Mouse (Mus musculus) CD4-positive naive resting alpha-beta T cell, adult 76 days (primary cell): ENCODE measurements around the gene Rap1gap2. TPM values are rescaled to one million over a fixed set of nuclear protein-coding genes. Genes with fewer than 3 reads are reported as not detected.

ENCODE experiments used
- total RNA-seq: library from RNA; stranded (reverse); gene quantifications from one replicate; pipeline ENCODE4 v1.2.4, GENCODE M21; 2023

Gene Rap1gap2
- total RNA-seq: 4.7 TPM

DNA sequence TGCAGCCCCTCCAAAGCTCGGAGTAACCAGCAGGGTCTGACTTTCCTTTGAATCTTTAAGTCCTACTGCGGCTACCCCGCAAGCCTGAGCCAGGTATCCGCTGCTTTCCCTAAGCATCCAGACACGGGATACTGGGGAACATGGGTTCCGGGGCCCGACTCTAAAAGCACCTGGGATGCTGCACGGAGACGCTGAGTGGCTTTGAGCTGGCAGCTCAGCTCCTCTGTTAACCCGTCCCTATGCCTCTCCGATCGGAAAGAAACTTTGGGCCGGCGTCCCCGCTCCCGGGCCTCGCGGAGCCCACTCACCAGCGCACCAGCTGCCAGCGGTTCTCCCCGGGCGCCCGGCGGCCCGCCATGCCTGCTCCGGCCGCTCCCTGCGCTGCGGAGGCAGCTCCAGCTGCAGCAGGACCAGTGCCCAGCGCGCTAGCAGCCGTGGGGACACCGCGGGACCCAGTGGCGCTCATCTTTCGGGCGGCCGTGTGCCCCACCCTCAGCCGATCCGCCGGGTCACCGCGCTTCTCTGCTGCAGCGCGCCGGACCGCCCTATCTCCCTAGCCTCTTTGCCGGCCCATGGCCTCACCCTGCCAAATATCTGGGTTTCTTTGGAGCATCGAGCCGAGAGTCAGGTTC is at the start of gene Rap1gap2:
Gene Rap1gap2 (minus strand): TSS at position 371 of the 632 bp plus-strand sequence.

DNA sequence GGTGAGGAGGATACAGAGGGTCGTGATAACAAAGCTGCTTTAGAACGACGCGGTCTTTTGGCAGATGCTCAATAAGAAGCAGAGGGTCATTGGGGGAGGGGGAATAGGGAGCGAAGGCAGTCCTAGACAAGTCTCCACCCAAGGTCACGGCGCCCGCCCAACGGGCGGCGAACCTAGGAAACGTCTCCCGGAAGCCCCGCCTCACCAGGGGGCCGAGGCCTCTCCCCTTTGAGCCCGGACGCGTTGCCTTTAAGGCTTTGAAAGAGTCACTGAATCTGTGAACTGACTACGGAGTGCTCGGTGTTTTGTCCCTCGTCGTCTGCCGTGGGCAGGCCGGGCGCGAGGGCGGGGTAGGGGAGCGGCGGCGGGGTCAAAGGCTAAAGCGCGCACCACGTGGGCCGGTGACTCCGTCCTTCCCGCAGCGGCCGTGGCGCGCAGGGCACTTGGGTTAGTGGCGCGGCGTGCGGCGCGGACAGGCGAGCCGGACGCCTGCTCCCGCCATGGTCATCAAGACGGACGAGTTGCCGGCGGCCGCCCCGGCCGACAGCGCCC is 38.5 kb upstream of the Rap1gap2 start, which contains the start of gene Cluh:
Gene Cluh (plus strand): TSS at position 401 of the 552 bp plus-strand sequence.

DNA sequence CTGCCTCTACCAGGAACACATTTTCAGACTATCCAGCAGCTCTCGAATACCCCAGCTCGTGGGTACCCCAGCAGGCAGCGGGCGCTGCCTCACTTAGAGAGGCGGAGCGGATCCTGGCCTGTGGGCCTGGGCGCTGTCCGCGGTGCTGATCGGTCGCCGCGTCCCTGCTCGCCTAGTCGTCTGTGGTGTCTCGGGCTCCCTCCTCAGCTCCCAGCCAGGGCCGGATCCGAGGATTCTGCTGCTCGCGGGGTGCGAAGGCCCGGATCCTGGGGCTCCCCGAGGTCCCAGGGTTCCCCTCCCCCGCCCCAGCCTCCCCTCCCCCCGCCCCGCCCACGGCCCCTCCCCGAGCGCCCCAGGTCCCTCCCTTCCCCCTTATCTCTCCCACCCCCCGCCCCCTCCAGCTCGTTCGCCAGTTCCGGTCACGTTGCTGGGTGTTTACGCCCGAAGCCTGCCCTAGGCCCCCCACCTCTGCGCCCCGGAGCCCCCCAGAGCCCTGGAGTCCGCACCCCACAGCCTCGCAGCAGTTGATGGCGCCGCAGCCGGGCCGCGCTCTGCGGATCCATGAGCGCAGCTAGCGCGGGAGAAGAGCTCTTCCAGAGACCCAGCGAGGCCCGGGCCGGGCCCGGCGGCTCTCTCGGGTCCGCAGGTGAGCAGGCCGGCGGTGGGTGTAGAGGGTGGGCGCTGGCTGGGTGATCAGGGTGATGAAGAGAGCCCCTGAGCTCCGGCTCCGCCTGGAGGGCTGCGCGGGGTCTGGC is 8.7 kb upstream of the Rap1gap2 start, which contains the start of gene Ccdc92b:
Gene Ccdc92b (plus strand): TSS at position 405 of the 755 bp plus-strand sequence.

GRCm38 (mm10) chr11:74361769-74362168 is 248.9 kb downstream of the Rap1gap2 start, which contains the start of gene Olfr412:
Gene Olfr412 (plus strand): TSS chr11:74362069.

DNA sequence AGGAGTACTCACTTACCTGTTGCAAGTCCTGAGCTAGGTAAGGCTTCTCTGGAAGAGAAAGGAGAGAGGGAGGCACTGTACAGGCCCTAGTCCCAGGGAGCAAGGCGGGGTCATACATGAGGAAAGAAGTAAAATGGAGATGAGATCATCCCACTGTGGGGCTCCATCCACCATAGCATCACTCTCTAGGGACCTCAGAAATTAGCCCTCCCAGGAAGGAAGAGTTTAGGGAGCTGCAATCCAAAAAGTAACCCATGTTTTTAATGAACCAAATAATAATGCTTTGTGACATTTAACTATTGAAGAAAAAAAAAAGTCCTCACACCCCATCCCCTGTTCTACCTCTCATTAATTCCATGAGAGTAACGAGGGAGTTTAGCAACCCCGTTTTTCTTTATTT is 258.2 kb downstream of the Rap1gap2 start, which contains the start of gene Olfr411:
Gene Olfr411 (minus strand): TSS at position 101 of the 400 bp plus-strand sequence.

DNA sequence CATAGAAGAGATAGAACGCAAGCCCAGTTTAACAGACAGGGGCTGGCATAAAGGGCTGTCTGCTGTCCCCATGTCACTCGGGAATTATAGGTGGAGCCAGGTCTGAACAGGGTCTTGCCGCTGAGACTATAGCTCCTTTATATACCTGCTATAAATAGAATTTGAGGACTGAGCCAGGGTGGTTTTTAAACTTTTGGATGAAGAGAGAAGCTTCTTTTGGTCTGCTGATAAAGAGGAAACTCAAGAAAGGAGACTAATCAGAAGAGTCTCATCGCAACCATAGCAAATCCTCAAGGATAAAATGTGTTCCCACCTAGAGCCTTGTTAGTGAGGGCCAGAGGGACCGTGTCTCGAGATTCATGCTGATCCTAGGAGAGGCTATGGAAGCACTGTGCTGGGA is 272.8 kb downstream of the Rap1gap2 start, which contains the start of gene Olfr410:
Gene Olfr410 (minus strand): TSS at position 101 of the 400 bp plus-strand sequence.

Other genes with a start within 250 kb of the Rap1gap2 start
- gene Olfr412, start 248.8 kb downstream of the Rap1gap2 start, total RNA-seq: not detected
- 0.32 TPM for gene Ccdc92b, start 8.7 kb upstream of the Rap1gap2 start, total RNA-seq
- gene Cluh, start 38.6 kb upstream of the Rap1gap2 start, total RNA-seq: 39.4 TPM
- gene Pafah1b1, start 113.8 kb upstream of the Rap1gap2 start, total RNA-seq: 165 TPM
- 49.0 TPM for gene Mettl16, start 159.9 kb upstream of the Rap1gap2 start, total RNA-seq
- gene Mnt, start 220.0 kb upstream of the Rap1gap2 start, total RNA-seq: 91.2 TPM